ENCODE assay signal across 7 mouse cellular contexts in genomic region chr1:155233931-155234607, GRCm38 (mm10). TPM values are rescaled to one million over a fixed set of nuclear protein-coding genes. Genes with fewer than 3 reads are reported as not detected.
DNase-seq lines count a peak whose midpoint lies in the region; ATAC-seq lines count a peak whose summit lies in the region.

No protein-coding gene starts in this region.

- peak; percentile 88 for ATAC-seq in common myeloid progenitor, adult 5-6 weeks (replicated peaks; ENCODE audit: low read depth, poor library complexity, severe bottlenecking)
- ATAC-seq in hindbrain, embryonic 15.5 days (ENCODE audit: low FRiP score, low read depth): peak; percentile 60
- peak; percentile 13; the same call in 1 of the 2 replicates for ATAC-seq in midbrain, embryonic 11.5 days (ENCODE audit: low FRiP score)

- H3K27ac ChIP-seq in hindbrain, embryonic 15.5 days (replicated peaks): peak overlapping the region; percentile 87
- peak overlapping the region; percentile 79 for H3K27ac ChIP-seq in midbrain, embryonic 11.5 days (ENCODE audit: low read depth, low read length)

- no peaks in the 10 kb centered on the region for H3K36me3 ChIP-seq in hindbrain, embryonic 15.5 days
- no peaks in the 10 kb centered on the region; the same call in 1 of the 2 replicates for H3K36me3 ChIP-seq in midbrain, embryonic 11.5 days (ENCODE audit: control insufficient read depth, insufficient read depth, low read length)

- no peaks in the 10 kb centered on the region for H3K9me3 ChIP-seq in hindbrain, embryonic 15.5 days
- no peaks in the 10 kb centered on the region for H3K9me3 ChIP-seq in midbrain, embryonic 11.5 days (ENCODE audit: control insufficient read depth, low read length)

- peak; percentile 83 for DNase-seq in adrenal gland, postnatal 14 days
- peak; percentile 90 for DNase-seq in gastrocnemius, postnatal 25 days
- peak; percentile 58 to 84 for DNase-seq in left cerebral cortex, postnatal 25 days (ENCODE audit: low spot score in 2 of 2)
- peak; percentile 92 for DNase-seq in midbrain, embryonic 11.5 days (ENCODE audit: low spot score, missing footprints)
- peak; percentile 49 to 57 for DNase-seq in thymus, adult 18-20 months

- H3K27me3 ChIP-seq in hindbrain, embryonic 15.5 days: no peaks in the 10 kb centered on the region
- no peaks in the 10 kb centered on the region for H3K27me3 ChIP-seq in midbrain, embryonic 11.5 days (ENCODE audit: control insufficient read depth, insufficient read depth, low read length)

- 9% methylated on average over 14 of the region's 14 CpGs for WGBS in hindbrain, embryonic 15.5 days
- 23% methylated on average over 14 of the region's 14 CpGs for WGBS in midbrain, embryonic 11.5 days

- intact Hi-C loops in left cerebral cortex, postnatal 25 days (cut with DNase I): no loop called here

- peak overlapping the region; percentile 11; the same call in 1 of the 2 replicates for H3K4me2 ChIP-seq in hindbrain, embryonic 15.5 days
- peak overlapping the region; percentile 2; the same call in 1 of the 2 replicates for H3K4me2 ChIP-seq in midbrain, embryonic 11.5 days

- H3K4me3 ChIP-seq in hindbrain, embryonic 15.5 days: no peak overlapping the region
- no peak overlapping the region for H3K4me3 ChIP-seq in midbrain, embryonic 11.5 days (ENCODE audit: low read depth, low read length)

- 0 out of 2 replicates have a peak overlapping the region, but pooled peaks have one; percentile 2 for H3K9ac ChIP-seq in hindbrain, embryonic 15.5 days
- H3K9ac ChIP-seq in midbrain, embryonic 11.5 days (ENCODE audit: low read length): peak overlapping the region; percentile 46

- H3K4me1 ChIP-seq in hindbrain, embryonic 15.5 days (replicated peaks): peaks cover 79% of the 10 kb centered on the region
- peaks cover 60% of the 10 kb centered on the region for H3K4me1 ChIP-seq in midbrain, embryonic 11.5 days (ENCODE audit: control insufficient read depth, insufficient read depth, low read length)

RNA-seq across cellular contexts. Expression of gene BC034090, which starts 10.2 kb away (rescaled TPM):
- 26.9 and 32.3 TPM in 2 replicates for total RNA-seq in adrenal gland, postnatal 14 days (2021)
- total RNA-seq in common myeloid progenitor, adult 5-6 weeks (2017): not detected in 2 replicates
- 1 to 10 TPM; 1.7 to 2.3 TPM for total RNA-seq in gastrocnemius, postnatal 25 days (2021)
- polyA plus RNA-seq in hindbrain, embryonic 15.5 days (2015; fragmentation: Nextera tagmentation; extraction: Ambion mirVana): 6.4 and 6.6 TPM in 2 replicates
- total RNA-seq in left cerebral cortex, postnatal 25 days (2021): 1 to 10 TPM; 9.5 to 9.7 TPM
- 2.7 and 3.1 TPM in 2 replicates for polyA plus RNA-seq in midbrain, embryonic 11.5 days (2014; fragmentation: Nextera tagmentation; extraction: Ambion mirVana)

Comparison
In these comparisons a context has a peak if more than half of its experiments do, and no peak if none do; other contexts are left out.
1. ATAC-seq: peak in every context shown above with its lines; median percentile 88 in common myeloid progenitor, adult 5-6 weeks; 60 in hindbrain, embryonic 15.5 days; 13 in midbrain, embryonic 11.5 days.